Mouse (Mus musculus) MEL (cell line): ENCODE results near the gene Tnnt2.

ENCODE experiments used
- CTCF ChIP-seq, 3 experiments: IDR thresholded peaks in 2 of 3; conservative IDR thresholded peaks in 1 of 3; 2 replicates each; pipeline ENCODE4 v1.5.1; 2011 to 2012; ENCODE audit warnings: low read length in 3 of 3, low read depth in 2 of 3, mild to moderate bottlenecking in 2 of 3, improper control_type of control experiment in 1 of 3, inconsistent platforms in 1 of 3, mixed read lengths in 1 of 3, moderate library complexity in 1 of 3; ENCODE audit not compliant: control insufficient read depth in 1 of 3, insufficient read depth in 1 of 3, poor library complexity in 1 of 3, severe bottlenecking in 1 of 3
- EP300 ChIP-seq, 2 experiments: IDR thresholded peaks; 2 replicates each; pipeline ENCODE4 v1.6.1; 2011; ENCODE audit warnings: improper control_type of control experiment in 2 of 2, low read length in 2 of 2, low read depth in 1 of 2, mild to moderate bottlenecking in 1 of 2
- GATA1 ChIP-seq: IDR thresholded peaks from 2 replicates; pipeline ENCODE4 v1.6.1; 2011; ENCODE audit warnings: low read depth, low read length, improper control_type of control experiment
- HCFC1 ChIP-seq: IDR thresholded peaks from 2 replicates; pipeline ENCODE4 v1.6.1; 2012; ENCODE audit warnings: low read depth, mild to moderate bottlenecking, inconsistent platforms, low read length, improper control_type of control experiment, moderate library complexity
- MAFK ChIP-seq: IDR thresholded peaks from 2 replicates; pipeline ENCODE4 v1.6.1; 2011; ENCODE audit warnings: low read depth, mild to moderate bottlenecking, low read length, improper control_type of control experiment, borderline replicate concordance
- MAX ChIP-seq: IDR thresholded peaks from 2 replicates; pipeline ENCODE4 v1.6.1; 2011; ENCODE audit warnings: low read length, improper control_type of control experiment
- MYC ChIP-seq: IDR thresholded peaks from 2 replicates; pipeline ENCODE4 v1.6.1; 2011; ENCODE audit warnings: low read depth, mild to moderate bottlenecking, low read length, improper control_type of control experiment, moderate library complexity
- NELFE ChIP-seq: IDR thresholded peaks from 2 replicates; pipeline ENCODE4 v1.6.1; 2011; ENCODE audit warnings: low read depth, low read length, improper control_type of control experiment
- POLR2A ChIP-seq, 2 experiments: IDR thresholded peaks; 2 replicates each; pipeline ENCODE4 v1.6.1; 2011 to 2012; ENCODE audit warnings: low read length in 2 of 2, mild to moderate bottlenecking in 2 of 2, control low read depth in 1 of 2, improper control_type of control experiment in 1 of 2, low read depth in 1 of 2, moderate library complexity in 1 of 2; ENCODE audit not compliant: control insufficient read depth in 1 of 2, insufficient read depth in 1 of 2, poor library complexity in 1 of 2
- POLR2AphosphoS2 ChIP-seq: IDR thresholded peaks from 2 replicates; pipeline ENCODE4 v1.6.1; 2011; ENCODE audit warnings: low read length, improper control_type of control experiment
- RAD21 ChIP-seq: IDR thresholded peaks from 2 replicates; pipeline ENCODE4 v1.6.1; 2011; ENCODE audit warnings: mild to moderate bottlenecking, low read depth, low read length, improper control_type of control experiment
- SMC3 ChIP-seq: IDR thresholded peaks from 2 replicates; pipeline ENCODE4 v1.6.1; 2011; ENCODE audit warnings: low read depth, low read length, improper control_type of control experiment

DNA sequence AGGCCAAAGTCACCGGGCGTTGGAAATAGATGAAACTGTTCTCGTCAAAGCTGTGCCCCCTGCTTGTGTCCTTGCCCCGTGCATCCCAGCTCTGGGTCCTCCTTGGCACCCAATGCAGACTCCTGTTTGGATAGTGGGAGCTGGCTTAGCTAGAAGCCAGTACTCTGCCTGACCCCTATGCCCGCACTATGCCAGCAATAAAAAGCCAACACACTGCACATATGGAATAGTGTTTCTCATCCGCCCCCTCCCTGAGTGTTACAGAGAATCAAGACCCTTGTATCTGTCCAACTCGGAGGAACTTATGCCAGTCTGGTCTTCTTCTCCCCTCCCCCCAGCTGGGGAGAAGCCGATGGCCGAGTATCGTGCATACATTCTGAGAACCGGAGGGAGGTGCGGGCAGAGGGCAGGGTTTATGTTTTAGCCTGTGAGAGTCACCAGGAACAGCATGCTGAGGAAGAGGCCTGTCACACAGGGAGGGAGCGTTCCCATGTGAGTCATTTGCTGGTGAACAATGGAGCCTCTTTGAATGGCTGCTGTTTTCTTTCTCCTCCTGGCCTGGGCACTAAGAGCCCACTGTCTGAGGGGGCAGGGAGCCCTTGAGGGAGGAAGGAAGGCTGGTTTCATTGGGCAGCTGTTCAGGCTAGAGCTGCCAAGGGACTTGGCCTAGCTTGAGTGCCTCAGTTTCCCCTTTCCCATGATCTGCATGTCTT, 16.0 kb downstream of the Tnnt2 start:
- no peak for TF ChIP-seq POLR2AphosphoS2
- TF ChIP-seq CTCF (IDR thresholded peaks at IDR 0.05 in 2 of 3, conservative IDR thresholded peaks at IDR 0.05 in 1 of 3; ENCODE audit: control insufficient read depth in 1 of 3, insufficient read depth in 1 of 3, low read depth in 2 of 3, low read length in 3 of 3, poor library complexity in 1 of 3, severe bottlenecking in 1 of 3), result no peak
- TF ChIP-seq GATA1, result no peak
- no peak for TF ChIP-seq POLR2A (IDR thresholded peaks at IDR 0.05; ENCODE audit: control insufficient read depth in 1 of 2, insufficient read depth in 1 of 2, low read depth in 1 of 2, low read length in 2 of 2, poor library complexity in 1 of 2)
- no peak for TF ChIP-seq MAX
- TF ChIP-seq EP300 (IDR thresholded peaks at IDR 0.05; ENCODE audit: low read depth in 1 of 2, low read length in 2 of 2), result no peak
- no peak for TF ChIP-seq MAFK
- no peak for TF ChIP-seq HCFC1
- TF ChIP-seq NELFE, result no peak
- no peak for TF ChIP-seq RAD21
- no peak for TF ChIP-seq MYC
- TF ChIP-seq SMC3, result no peak
